Mouse (Mus musculus) bone marrow, adult 2 months (tissue): ENCODE measurements around the gene Mllt6. TPM values are rescaled to one million over a fixed set of nuclear protein-coding genes. Genes with fewer than 3 reads are reported as not detected.
A peak's percentile ranks its signal among the peaks of the same experiment; 100 is the strongest.
"Not testable (repeated sequence)": the region's sequence is repeated elsewhere in the genome, so short reads cannot be mapped to it uniquely, and the experiment has no call there.

Experiments
- H3K27ac ChIP-seq: fragments of 200-500 bp; 2 replicates; pipeline ENCODE4 v1.5.1; 2012; ENCODE audit warnings: low read depth, mild to moderate bottlenecking, control low read depth, inconsistent platforms, low read length; ENCODE audit not compliant: control insufficient read depth, poor library complexity, insufficient read depth
- H3K4me1 ChIP-seq: fragments of 200-500 bp; 2 replicates; pipeline ENCODE4 v1.6.1; 2011; ENCODE audit warnings: low read length; ENCODE audit not compliant: control insufficient read depth, insufficient read depth
- H3K4me3 ChIP-seq: fragments of 200-500 bp; replicated peaks from 2 replicates; pipeline ENCODE3; 2011; ENCODE audit warnings: mild to moderate bottlenecking, low read depth, low read length, control low read depth; ENCODE audit not compliant: control insufficient read depth
- CTCF ChIP-seq: fragments of 200-500 bp; IDR thresholded peaks from 2 replicates; pipeline ENCODE4 v1.5.1; 2011; ENCODE audit warnings: low read length, control low read depth; ENCODE audit not compliant: control insufficient read depth, insufficient read depth
- POLR2A ChIP-seq: fragments of 200-500 bp; IDR thresholded peaks from 2 replicates; pipeline ENCODE4 v1.6.1; 2011; ENCODE audit warnings: low read depth, mild to moderate bottlenecking, control low read depth, low read length, borderline replicate concordance; ENCODE audit not compliant: control insufficient read depth
- WGBS: fragments of 180-500 bp; shearing (Covaris S2); methylation state at CpG from one replicate; pipeline ENCODE4 v1.1.7; 2018; 5-methylcytosine and 5-hydroxymethylcytosine counted together
- polyA plus RNA-seq: library from polyadenylated mRNA; stranded (reverse); fragments of >200 nt; gene quantifications from 2 replicates; pipeline ENCODE4 v1.2.4, GENCODE M21; 2011; ENCODE audit warnings: low replicate concordance; ENCODE audit not compliant: missing spikeins, insufficient read depth, insufficient read length

The Mllt6 gene
- polyA plus RNA-seq, 1 experiment: 23.7 TPM

DNA sequence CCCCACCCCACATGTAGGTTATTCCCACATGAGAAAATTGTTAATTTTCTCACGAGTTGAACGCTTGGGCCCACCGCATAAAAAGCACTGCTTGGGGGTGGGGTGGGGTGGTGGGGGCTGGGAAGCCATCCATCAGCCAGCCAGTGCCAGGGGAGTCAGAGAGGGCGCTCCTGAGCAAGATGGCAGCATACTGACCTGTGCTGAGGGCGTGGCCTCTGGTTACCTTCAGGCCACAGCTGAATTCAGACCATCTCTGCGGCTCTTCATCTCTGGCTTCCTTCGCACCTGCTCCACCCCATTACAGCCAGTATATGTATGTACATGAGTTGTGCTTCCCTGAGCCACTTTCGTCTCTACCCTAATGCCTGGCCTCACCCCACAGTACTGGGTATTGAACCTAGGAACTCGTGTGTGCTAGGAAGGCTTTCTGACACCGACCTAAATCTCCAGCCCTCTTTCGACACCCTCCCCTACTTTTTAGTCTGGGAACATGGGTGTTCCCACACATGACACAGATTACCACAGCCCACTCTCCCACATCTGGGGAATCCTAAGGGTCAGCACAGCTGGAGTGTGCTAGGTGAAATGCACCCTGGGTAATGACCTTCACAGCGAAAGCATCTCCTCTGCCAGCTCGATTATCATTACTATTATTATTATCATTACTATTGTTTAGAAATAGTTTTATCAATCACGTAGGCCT is 6.8 kb upstream of the Mllt6 start:
- H3K4me1 ChIP-seq: peaks cover 1% of the 10 kb centered on the region; the same call in 1 of the 2 replicates
- 83% methylated on average over 14 of the region's 14 CpGs for WGBS
- H3K4me3 ChIP-seq: no peak overlapping the region
- TF ChIP-seq CTCF (no peak), POLR2A (no peak)
- no peak overlapping the region for H3K27ac ChIP-seq

DNA sequence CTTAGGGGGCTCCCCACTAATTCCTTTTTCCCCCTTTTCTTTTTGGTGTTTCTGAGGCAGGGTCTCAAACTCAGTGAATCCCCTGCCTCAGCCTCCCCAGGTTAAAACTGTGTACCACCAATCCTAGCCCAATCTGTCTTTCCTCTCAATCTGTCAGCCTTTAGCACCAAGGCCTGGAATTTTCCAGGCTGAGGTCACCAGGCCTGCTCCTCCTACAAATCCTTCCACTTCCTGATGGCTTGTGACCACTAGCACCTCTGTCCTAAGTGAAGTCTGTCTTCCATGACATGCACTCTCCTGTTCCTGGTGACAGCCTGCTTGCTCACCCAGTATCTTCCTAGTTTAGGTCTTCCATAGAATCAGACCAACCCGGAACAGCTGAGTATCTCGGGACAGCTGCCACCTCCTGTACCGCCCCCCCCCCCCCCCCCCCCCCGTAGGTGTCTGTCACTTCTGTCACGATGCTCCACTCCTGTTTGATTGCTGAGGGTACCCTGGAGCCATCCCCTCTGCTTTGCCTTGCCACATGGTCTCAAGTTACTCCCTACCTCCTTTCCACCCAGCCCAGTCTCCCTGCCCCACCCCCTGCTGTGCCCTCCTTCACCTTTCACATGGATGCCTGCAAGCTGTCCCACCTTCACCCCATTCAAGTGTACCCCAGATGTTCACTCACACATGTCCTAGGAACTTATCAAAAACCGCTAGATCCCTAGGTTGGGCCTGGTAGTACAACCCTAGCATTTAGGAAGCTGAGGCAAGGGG is 5.8 kb upstream of the Mllt6 start:
- Histone ChIP-seq H3K4me1 (peaks cover 1% of the 10 kb centered on the region; the same call in 1 of the 2 replicates), H3K4me3 (no peak overlapping the region), H3K27ac (no peak overlapping the region)
- WGBS: 61% methylated on average over 6 of the region's 6 CpGs
- TF ChIP-seq POLR2A (no peak), CTCF (no peak)

DNA sequence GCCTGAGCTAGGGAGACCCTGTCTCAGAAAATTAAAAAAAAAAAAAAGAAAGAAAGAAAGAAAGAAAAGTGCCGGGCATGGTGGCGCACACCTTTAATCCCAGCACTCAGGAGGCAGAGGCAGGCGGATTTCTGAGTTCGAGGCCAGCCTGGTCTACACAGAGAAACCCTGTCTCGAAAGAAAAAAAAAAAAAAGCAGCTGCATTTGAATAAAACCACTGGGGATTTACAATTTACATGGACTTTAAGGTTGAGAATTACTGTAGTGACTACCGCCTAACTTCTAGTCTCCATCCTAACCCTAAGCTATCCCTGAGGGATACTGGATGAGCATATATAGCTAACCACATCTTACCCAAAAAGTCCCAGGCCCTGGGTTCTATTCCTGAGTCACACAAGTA is 5.2 kb upstream of the Mllt6 start:
- WGBS: 74% methylated on average over 6 of the region's 6 CpGs
- H3K27ac ChIP-seq, H3K4me3 ChIP-seq, H3K4me1 ChIP-seq: not testable (repeated sequence)

DNA sequence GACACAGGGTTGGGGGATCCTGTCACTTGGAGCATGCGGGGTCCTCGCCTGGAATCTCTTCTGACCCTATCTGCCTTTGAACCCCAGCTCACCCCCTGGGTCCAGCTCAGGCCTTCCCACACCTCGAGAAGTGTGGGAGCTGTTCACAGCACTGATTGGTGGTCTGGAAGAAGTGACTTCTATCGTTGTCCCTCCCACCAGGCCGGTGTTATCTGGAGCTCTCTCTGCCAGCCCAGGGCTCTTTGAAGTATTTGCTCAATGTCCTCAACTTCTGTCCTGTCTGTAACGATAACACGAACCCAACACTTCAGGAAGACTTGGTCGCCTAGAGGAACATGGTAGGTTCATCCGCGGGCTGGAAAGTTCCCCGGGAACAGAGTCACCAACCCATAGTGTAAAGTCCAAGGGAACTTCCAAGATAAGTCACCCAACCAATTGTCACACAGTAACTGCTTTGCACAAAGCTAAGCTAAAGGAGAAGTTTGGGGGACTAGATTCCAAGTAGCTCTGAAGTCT is 4.4 kb upstream of the Mllt6 start:
- Histone ChIP-seq H3K4me3 (no peak overlapping the region), H3K27ac (no peak overlapping the region), H3K4me1 (peaks cover 1% of the 10 kb centered on the region; the same call in 1 of the 2 replicates)
- WGBS: 71% methylated on average over 11 of the region's 11 CpGs
- TF ChIP-seq POLR2A (no peak), CTCF (no peak)

DNA sequence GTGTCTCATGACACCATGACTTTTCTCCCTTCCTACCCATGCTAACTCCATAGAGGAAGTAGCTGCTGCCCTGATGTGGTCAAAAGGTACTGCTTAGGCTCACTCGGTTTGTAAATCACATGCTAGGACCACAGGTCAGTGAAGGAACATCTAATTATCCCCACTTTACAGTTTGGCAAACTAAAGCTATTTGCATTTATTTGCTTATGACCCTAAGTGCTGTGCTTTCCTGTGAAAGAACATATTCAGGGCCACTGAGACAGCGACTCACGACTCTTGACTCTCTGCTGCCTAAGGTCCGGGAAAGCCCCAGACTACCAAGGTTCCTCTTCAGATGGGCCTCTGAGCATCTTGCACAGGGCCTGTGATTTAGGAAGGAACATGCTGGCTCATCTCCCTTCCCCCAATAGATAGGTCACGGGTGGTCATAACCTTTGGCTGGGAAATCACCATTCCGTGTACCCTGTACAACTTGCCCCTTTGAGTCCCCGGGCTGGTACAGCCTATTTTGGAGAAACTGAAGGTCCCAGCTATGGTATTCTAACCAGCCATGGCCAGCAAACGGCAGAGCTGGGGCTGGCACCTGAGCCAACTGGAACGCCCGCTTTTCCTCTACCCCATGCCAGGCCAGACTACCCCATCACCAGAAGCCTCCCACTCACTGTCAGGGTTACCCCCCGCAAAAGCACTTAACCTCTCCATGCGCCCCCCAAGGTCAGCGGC is 3.8 kb upstream of the Mllt6 start:
- no peak for TF ChIP-seq POLR2A
- no peak for TF ChIP-seq CTCF
- WGBS: under 1% methylated on average over 13 of the region's 13 CpGs
- Histone ChIP-seq H3K4me1 (peaks cover 1% of the 10 kb centered on the region; the same call in 1 of the 2 replicates), H3K4me3 (peak overlapping the region; percentile 71), H3K27ac (peak overlapping the region; percentile 93)

DNA sequence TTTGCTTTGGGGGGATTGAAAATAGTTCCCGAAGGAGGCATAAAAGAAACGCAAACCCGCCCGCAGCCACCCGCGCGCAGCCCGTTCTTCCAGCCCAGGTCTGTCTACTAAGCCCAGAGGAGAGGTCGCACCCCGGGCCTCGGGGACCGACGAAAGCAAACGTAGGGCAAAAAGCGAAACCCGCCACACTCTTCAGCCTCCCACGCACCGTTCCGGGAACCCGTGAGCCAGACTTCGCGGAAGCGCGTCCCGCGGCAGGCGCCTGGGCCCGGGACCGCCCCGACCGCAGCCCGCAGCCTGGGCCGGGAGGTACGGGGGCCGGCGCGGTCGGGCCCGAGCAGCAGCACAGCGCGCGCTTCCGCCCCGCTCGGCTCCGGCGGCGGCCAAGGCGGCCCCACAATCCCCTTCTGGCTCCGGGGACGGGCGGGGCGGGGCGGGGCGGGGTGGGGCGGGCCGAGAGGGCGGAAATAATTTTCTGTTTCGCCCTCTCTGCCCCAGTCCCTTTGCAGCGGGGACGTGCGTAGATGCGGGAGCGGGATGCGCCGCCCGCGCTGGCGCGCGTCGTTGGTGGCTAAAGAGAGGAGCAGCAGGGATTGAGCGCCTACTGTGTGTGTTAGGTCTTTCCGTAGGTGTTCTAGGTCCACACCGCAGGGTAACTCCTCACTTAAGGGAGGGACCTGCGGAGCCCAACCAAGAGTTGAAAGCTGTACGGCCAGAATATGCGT is 3.1 kb upstream of the Mllt6 start:
- WGBS: under 1% methylated on average over 78 of the region's 78 CpGs
- peak overlapping the region; percentile 75 for H3K4me3 ChIP-seq
- TF ChIP-seq CTCF (no peak), POLR2A (peak; percentile 50; the same call in 1 of the 2 replicates)
- H3K27ac ChIP-seq: peak overlapping the region; percentile 93
- peaks cover 1% of the 10 kb centered on the region; the same call in 1 of the 2 replicates for H3K4me1 ChIP-seq

DNA sequence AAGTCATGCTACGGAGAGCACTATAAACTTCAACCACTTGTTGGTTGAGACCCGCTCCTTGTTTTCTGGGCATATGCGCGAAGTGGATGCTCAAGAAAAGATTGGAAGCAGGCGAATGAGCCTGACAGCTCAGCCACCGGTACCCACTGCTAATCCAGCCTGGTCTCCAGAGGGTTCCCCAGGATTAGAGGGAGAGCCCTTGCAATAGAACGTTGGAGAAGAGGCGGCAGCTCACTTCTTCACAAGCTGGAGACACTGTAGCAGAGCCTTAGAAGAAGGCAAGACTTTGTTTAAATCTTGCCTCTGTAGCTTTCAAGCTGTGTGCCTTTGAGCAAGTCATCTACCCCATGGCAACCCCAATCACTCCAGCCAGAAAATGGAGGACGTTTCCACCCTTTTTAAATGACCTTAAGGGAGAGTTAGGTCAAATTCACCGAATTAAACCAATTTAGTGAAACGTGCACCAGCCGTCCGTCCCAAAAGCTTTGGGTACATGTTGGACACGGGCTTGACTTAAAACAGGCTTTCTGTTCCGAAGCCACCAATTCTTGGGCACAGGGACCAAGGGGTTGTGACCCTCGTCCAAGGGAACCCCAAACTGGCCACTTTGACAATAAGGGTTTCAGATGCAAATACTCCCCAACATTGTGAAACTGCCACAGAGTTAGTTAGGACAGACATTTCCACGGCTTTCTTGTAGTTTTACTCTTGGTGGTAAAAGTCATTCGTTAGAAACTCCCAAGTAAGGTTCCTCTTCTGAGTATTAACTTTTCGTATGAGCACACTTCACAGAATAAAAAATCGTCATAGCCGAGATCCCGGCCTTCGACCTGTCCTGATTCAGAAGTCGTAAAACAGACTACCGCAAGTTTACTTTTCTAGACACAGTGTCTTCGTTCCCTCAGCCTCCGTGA is 2.2 kb upstream of the Mllt6 start:
- Histone ChIP-seq H3K27ac (peak overlapping the region; percentile 82), H3K4me3 (peak overlapping the region; percentile 75), H3K4me1 (peaks cover 1% of the 10 kb centered on the region; the same call in 1 of the 2 replicates)
- TF ChIP-seq POLR2A (no peak), CTCF (no peak)
- WGBS: 1% methylated on average over 27 of the region's 27 CpGs
